In genomic region chr3:88280035-88280434, GRCm38 (mm10) we compare ENCODE assay signal across 21 mouse cellular contexts. TPM values are rescaled to one million over a fixed set of nuclear protein-coding genes. Genes with fewer than 3 reads are reported as not detected.
"Had no signal": no experiment of that assay in that cellular context is flagged by ENCODE, and none has a peak within 500 bp of the region (broad histone marks: within the 10 kb centered on the region; RNA-seq: fewer than 3 reads in every experiment).

No protein-coding gene starts in this region.

- ATAC-seq: midbrain, embryonic 16.5 days had no signal

- H3K27ac ChIP-seq: liver, embryonic 14.5 days; midbrain, embryonic 10.5 days; midbrain, embryonic 12.5 days; neural tube, embryonic 13.5 days; neural tube, embryonic 15.5 days had no signal

- H3K9me3 ChIP-seq: midbrain, embryonic 10.5 days; midbrain, embryonic 12.5 days; neural tube, embryonic 13.5 days; neural tube, embryonic 15.5 days had no signal

- H3K4me2 ChIP-seq: lung, embryonic 14.5 days; midbrain, embryonic 12.5 days; neural tube, embryonic 13.5 days; neural tube, embryonic 15.5 days had no signal

- DNase-seq: lung, adult 18-20 months; lung, embryonic 14.5 days; lung, postnatal 4 days; midbrain, embryonic 14.5 days; right cerebral cortex, adult 18-20 months; right cerebral cortex, postnatal 25 days; right cerebral cortex, postnatal 4 days; spleen, adult 18-20 months; thymus, adult 18-20 months; thymus, postnatal 14 days; thymus, postnatal 36 days had no signal

- H3K36me3 ChIP-seq: midbrain, embryonic 12.5 days; neural tube, embryonic 13.5 days; neural tube, embryonic 15.5 days had no signal

- H3K4me3 ChIP-seq: midbrain, embryonic 10.5 days; midbrain, embryonic 12.5 days; myocyte; neural tube, embryonic 13.5 days; neural tube, embryonic 15.5 days had no signal

- H3K9ac ChIP-seq: liver, embryonic 14.5 days; lung, embryonic 14.5 days; midbrain, embryonic 12.5 days; neural tube, embryonic 13.5 days; neural tube, embryonic 15.5 days had no signal

- H3K4me1 ChIP-seq: midbrain, embryonic 10.5 days; midbrain, embryonic 12.5 days; neural tube, embryonic 13.5 days; neural tube, embryonic 15.5 days had no signal

- H3K27me3 ChIP-seq: midbrain, embryonic 12.5 days; neural tube, embryonic 13.5 days; neural tube, embryonic 15.5 days had no signal

RNA-seq across cellular contexts. Expression of gene Gm38392, which starts 7.0 kb away (rescaled TPM):
- polyA plus RNA-seq: liver, embryonic 14.5 days; liver, embryonic 16.5 days; lung, embryonic 14.5 days; midbrain, embryonic 10.5 days; midbrain, embryonic 12.5 days; midbrain, embryonic 14.5 days; neural tube, embryonic 11.5 days; small intestine, adult 2 months had no signal

RNA-seq across cellular contexts. Expression of gene Rhbg, which starts 25.5 kb away (rescaled TPM):
- polyA plus RNA-seq: lung, embryonic 14.5 days; midbrain, embryonic 10.5 days; midbrain, embryonic 12.5 days; myocyte had no signal
